Mouse (Mus musculus): Measurements from ENCODE around the gene Rlim. TPM values are rescaled to one million over a fixed set of nuclear protein-coding genes. Genes with fewer than 3 reads are reported as not detected.

Rlim gene
- total RNA-seq, 2 experiments from 2014 or later, result 51.9 to 61.2 TPM

Other genes starting within 250 kb of the Rlim start
- gene Slc16a2, start 159.3 kb downstream of the Rlim start, total RNA-seq (2021), result 10 to 100 TPM; 25.2 to 52.4 TPM
- 1 to 10 TPM; 6.1 to 8.6 TPM for gene Nexmif, start 219.9 kb upstream of the Rlim start, total RNA-seq (2021)

Measured in adrenal gland, adult 18-20 months (tissue).